Mouse (Mus musculus) ES-Bruce4 (cell line): ENCODE results near the gene Adamts14.
A peak's percentile ranks its signal among the peaks of the same experiment; 100 is the strongest.

Experiments
- CTCF ChIP-seq: IDR thresholded peaks from one replicate; pipeline ENCODE4 v1.8.1; 2011; ENCODE audit warnings: low read depth, low read length
- EP300 ChIP-seq: IDR thresholded peaks from 2 replicates; pipeline ENCODE4 v1.6.1; 2011; ENCODE audit warnings: low read depth, low read length; ENCODE audit not compliant: insufficient read depth

- TF ChIP-seq CTCF (no peak), EP300 (peak; percentile 92)
Observed at GRCm38 (mm10) chr10:61315324-61315880, 42.2 kb upstream of the Adamts14 start.
